Mouse (Mus musculus): ENCODE measurements around the gene Gpx2. TPM values are rescaled to one million over a fixed set of nuclear protein-coding genes. Genes with fewer than 3 reads are reported as not detected.

The Gpx2 gene
- total and polyA plus RNA-seq, 2 experiments from 2014 or later, result not detected

- no peak overlapping the region for H3K4me2 ChIP-seq (ENCODE audit: low read depth, low read length)
- 63% methylated on average over 4 of the region's 4 CpGs for WGBS
Observed at GRCm38 (mm10) chr12:76820615-76821014, 25.3 kb upstream of the Gpx2 start.

GRCm38 (mm10) chr12:76819816-76820215 is 24.5 kb upstream of the Gpx2 start:
- Histone ChIP-seq H3K27me3 (ENCODE audit: control insufficient read depth, insufficient read depth, low read length) (peaks cover 38% of the 10 kb centered on the region), H3K4me1 (ENCODE audit: control insufficient read depth, insufficient read depth) (peaks cover 4% of the 10 kb centered on the region), H3K9me3 (replicated peaks; ENCODE audit: control insufficient read depth, low read length) (no peaks in the 10 kb centered on the region), H3K27ac (ENCODE audit: low read depth) (no peak overlapping the region), H3K36me3 (replicated peaks; ENCODE audit: control insufficient read depth, insufficient read depth, low read length) (no peaks in the 10 kb centered on the region), H3K4me3 (ENCODE audit: low read depth, low read length) (no peak overlapping the region), H3K4me2 (ENCODE audit: low read depth, low read length) (no peak overlapping the region), H3K9ac (replicated peaks; ENCODE audit: low read depth, low read length) (no peak overlapping the region)
- DNase-seq (ENCODE audit: low spot score), result no peak
- 66% methylated on average over 6 of the region's 6 CpGs for WGBS
- TF ChIP-seq CTCF (IDR thresholded peaks at IDR 0.05; ENCODE audit: low read depth), result no peak
- no peak for TF ChIP-seq EP300 (IDR thresholded peaks at IDR 0.05; ENCODE audit: low read depth)
- ATAC-seq (ENCODE audit: insufficient read depth, low read depth), result no peak

More at GRCm38 (mm10) chr12:76820615-76821014, 25.3 kb upstream of the Gpx2 start:
- H3K9me3 ChIP-seq (replicated peaks; ENCODE audit: control insufficient read depth, low read length), result no peaks in the 10 kb centered on the region
- no peaks in the 10 kb centered on the region for H3K36me3 ChIP-seq (replicated peaks; ENCODE audit: control insufficient read depth, insufficient read depth, low read length)
- TF ChIP-seq EP300 (IDR thresholded peaks at IDR 0.05; ENCODE audit: low read depth) (no peak), CTCF (IDR thresholded peaks at IDR 0.05; ENCODE audit: low read depth) (no peak)
- peaks cover 4% of the 10 kb centered on the region for H3K4me1 ChIP-seq (ENCODE audit: control insufficient read depth, insufficient read depth)
- peaks cover 38% of the 10 kb centered on the region for H3K27me3 ChIP-seq (ENCODE audit: control insufficient read depth, insufficient read depth, low read length)
- no peak overlapping the region for H3K9ac ChIP-seq (replicated peaks; ENCODE audit: low read depth, low read length)
- no peak overlapping the region for H3K27ac ChIP-seq (ENCODE audit: low read depth)
- DNase-seq (ENCODE audit: low spot score) (no peak), ATAC-seq (ENCODE audit: insufficient read depth, low read depth) (no peak)
- H3K4me3 ChIP-seq (ENCODE audit: low read depth, low read length), result no peak overlapping the region

- TF ChIP-seq EP300 (IDR thresholded peaks at IDR 0.05; ENCODE audit: low read depth) (no peak), CTCF (IDR thresholded peaks at IDR 0.05; ENCODE audit: low read depth) (no peak)
- Histone ChIP-seq H3K27me3 (ENCODE audit: control insufficient read depth, insufficient read depth, low read length) (peaks cover 36% of the 10 kb centered on the region), H3K4me2 (ENCODE audit: low read depth, low read length) (no peak overlapping the region), H3K9ac (replicated peaks; ENCODE audit: low read depth, low read length) (no peak overlapping the region), H3K9me3 (replicated peaks; ENCODE audit: control insufficient read depth, low read length) (no peaks in the 10 kb centered on the region), H3K4me3 (ENCODE audit: low read depth, low read length) (no peak overlapping the region), H3K4me1 (ENCODE audit: control insufficient read depth, insufficient read depth) (peaks cover 4% of the 10 kb centered on the region), H3K27ac (ENCODE audit: low read depth) (no peak overlapping the region), H3K36me3 (replicated peaks; ENCODE audit: control insufficient read depth, insufficient read depth, low read length) (no peaks in the 10 kb centered on the region)
- DNase-seq (ENCODE audit: low spot score), result no peak
- WGBS, result 87% methylated on average over 9 of the region's 9 CpGs
- no peak for ATAC-seq (ENCODE audit: insufficient read depth, low read depth)
Observed at GRCm38 (mm10) chr12:76818908-76819307, 23.6 kb upstream of the Gpx2 start.

- H3K4me1 ChIP-seq (ENCODE audit: control insufficient read depth, insufficient read depth), result peaks cover 4% of the 10 kb centered on the region
Observed at GRCm38 (mm10) chr12:76818120-76818519, 22.8 kb upstream of the Gpx2 start.

GRCm38 (mm10) chr12:76817176-76817575 is 21.8 kb upstream of the Gpx2 start:
- 65% methylated on average over 4 of the region's 4 CpGs for WGBS
- H3K27ac ChIP-seq (ENCODE audit: low read depth), result no peak overlapping the region

More at GRCm38 (mm10) chr12:76818120-76818519, 22.8 kb upstream of the Gpx2 start:
- Histone ChIP-seq H3K9me3 (replicated peaks; ENCODE audit: control insufficient read depth, low read length) (no peaks in the 10 kb centered on the region), H3K4me2 (ENCODE audit: low read depth, low read length) (no peak overlapping the region), H3K27ac (ENCODE audit: low read depth) (no peak overlapping the region), H3K9ac (replicated peaks; ENCODE audit: low read depth, low read length) (no peak overlapping the region), H3K4me3 (ENCODE audit: low read depth, low read length) (no peak overlapping the region), H3K27me3 (ENCODE audit: control insufficient read depth, insufficient read depth, low read length) (peaks cover 28% of the 10 kb centered on the region), H3K36me3 (replicated peaks; ENCODE audit: control insufficient read depth, insufficient read depth, low read length) (no peaks in the 10 kb centered on the region)
- DNase-seq (ENCODE audit: low spot score), result no peak
- no peak for ATAC-seq (ENCODE audit: insufficient read depth, low read depth)
- WGBS, result 83% methylated on average over 4 of the region's 4 CpGs
- TF ChIP-seq CTCF (IDR thresholded peaks at IDR 0.05; ENCODE audit: low read depth) (no peak), EP300 (IDR thresholded peaks at IDR 0.05; ENCODE audit: low read depth) (no peak)

GRCm38 (mm10) chr12:76816720-76817119 is 21.4 kb upstream of the Gpx2 start:
- Histone ChIP-seq H3K36me3 (replicated peaks; ENCODE audit: control insufficient read depth, insufficient read depth, low read length) (no peaks in the 10 kb centered on the region), H3K27me3 (ENCODE audit: control insufficient read depth, insufficient read depth, low read length) (peaks cover 17% of the 10 kb centered on the region), H3K4me2 (ENCODE audit: low read depth, low read length) (no peak overlapping the region), H3K4me3 (ENCODE audit: low read depth, low read length) (no peak overlapping the region), H3K4me1 (ENCODE audit: control insufficient read depth, insufficient read depth) (no peaks in the 10 kb centered on the region), H3K27ac (ENCODE audit: low read depth) (no peak overlapping the region), H3K9me3 (replicated peaks; ENCODE audit: control insufficient read depth, low read length) (no peaks in the 10 kb centered on the region), H3K9ac (replicated peaks; ENCODE audit: low read depth, low read length) (no peak overlapping the region)
- DNase-seq (ENCODE audit: low spot score) (no peak), ATAC-seq (ENCODE audit: insufficient read depth, low read depth) (no peak)
- 58% methylated on average over 4 of the region's 4 CpGs for WGBS
- TF ChIP-seq CTCF (IDR thresholded peaks at IDR 0.05; ENCODE audit: low read depth), result no peak
- TF ChIP-seq EP300 (IDR thresholded peaks at IDR 0.05; ENCODE audit: low read depth), result no peak

More at GRCm38 (mm10) chr12:76817176-76817575, 21.8 kb upstream of the Gpx2 start:
- Histone ChIP-seq H3K36me3 (replicated peaks; ENCODE audit: control insufficient read depth, insufficient read depth, low read length) (no peaks in the 10 kb centered on the region), H3K9me3 (replicated peaks; ENCODE audit: control insufficient read depth, low read length) (no peaks in the 10 kb centered on the region), H3K4me1 (ENCODE audit: control insufficient read depth, insufficient read depth) (no peaks in the 10 kb centered on the region), H3K4me3 (ENCODE audit: low read depth, low read length) (no peak overlapping the region), H3K27me3 (ENCODE audit: control insufficient read depth, insufficient read depth, low read length) (peaks cover 21% of the 10 kb centered on the region), H3K4me2 (ENCODE audit: low read depth, low read length) (no peak overlapping the region), H3K9ac (replicated peaks; ENCODE audit: low read depth, low read length) (no peak overlapping the region)
- TF ChIP-seq EP300 (IDR thresholded peaks at IDR 0.05; ENCODE audit: low read depth) (no peak), CTCF (IDR thresholded peaks at IDR 0.05; ENCODE audit: low read depth) (no peak)
- no peak for DNase-seq (ENCODE audit: low spot score)
- ATAC-seq (ENCODE audit: insufficient read depth, low read depth), result no peak
